Mouse (Mus musculus) urinary bladder, postnatal 10 days (tissue): ENCODE measurements around the gene Pdha2.

Source experiments
- DNase-seq: peaks from one replicate; pipeline ENCODE4 v3.0.0; 2022; ENCODE audit warnings: low spot score

The Pdha2 gene

GRCm38 (mm10) chr3:141212255-141212654, at the start of gene Pdha2:
Gene Pdha2, minus strand, starts transcription at chr3:141212355.
- no peak for DNase-seq

- no peak for DNase-seq
Measured at GRCm38 (mm10) chr3:141260518-141260917, 48.4 kb upstream of the Pdha2 start.

- no peak for DNase-seq
Measured at GRCm38 (mm10) chr3:141251440-141251839, 39.3 kb upstream of the Pdha2 start.

GRCm38 (mm10) chr3:141244725-141245298, 32.7 kb upstream of the Pdha2 start:
- DNase-seq: no peak

- no peak for DNase-seq
Measured at GRCm38 (mm10) chr3:141238071-141238470, 25.9 kb upstream of the Pdha2 start.

- no peak for DNase-seq
Measured at GRCm38 (mm10) chr3:141229148-141229547, 17.0 kb upstream of the Pdha2 start.

GRCm38 (mm10) chr3:141222339-141222738, 10.2 kb upstream of the Pdha2 start:
- DNase-seq: no peak

GRCm38 (mm10) chr3:141218561-141218960, 6.4 kb upstream of the Pdha2 start:
- DNase-seq: no peak

GRCm38 (mm10) chr3:141216999-141217398, 4.8 kb upstream of the Pdha2 start:
- no peak for DNase-seq

- DNase-seq: no peak
Measured at GRCm38 (mm10) chr3:141216237-141216636, 4.1 kb upstream of the Pdha2 start.

GRCm38 (mm10) chr3:141214789-141215188, 2.6 kb upstream of the Pdha2 start:
- DNase-seq: no peak

GRCm38 (mm10) chr3:141214197-141214596, 2.0 kb upstream of the Pdha2 start:
- DNase-seq: no peak

GRCm38 (mm10) chr3:141211644-141212043, 511 bp downstream of the Pdha2 start:
- DNase-seq: no peak

GRCm38 (mm10) chr3:141201766-141202165, 10.4 kb downstream of the Pdha2 start:
- no peak for DNase-seq

GRCm38 (mm10) chr3:141197308-141197861, 14.8 kb downstream of the Pdha2 start:
- DNase-seq: no peak

- DNase-seq: no peak
Measured at GRCm38 (mm10) chr3:141191653-141192052, 20.5 kb downstream of the Pdha2 start.

GRCm38 (mm10) chr3:141190429-141190828, 21.7 kb downstream of the Pdha2 start:
- DNase-seq: no peak

- no peak for DNase-seq
Measured at GRCm38 (mm10) chr3:141160986-141161385, 51.2 kb downstream of the Pdha2 start.
